Mouse (Mus musculus) midbrain, postnatal 0 days (tissue): ENCODE results near the gene Adamts1. TPM values are rescaled to one million over a fixed set of nuclear protein-coding genes. Genes with fewer than 3 reads are reported as not detected.

Source experiments
- ATAC-seq: fragments of 200-750 bp; cut with Nextera tagmentation; 2 replicates; pipeline ENCODE4 v1.8.0; 2017; ENCODE audit warnings: moderate number of reproducible peaks, mild to moderate bottlenecking, moderate TSS enrichment, moderate library complexity; ENCODE audit not compliant: low FRiP score
- DNase-seq: peaks from one replicate; pipeline ENCODE4 v3.0.0-alpha.2; 2015; ENCODE audit warnings: low spot score
- H3K27ac ChIP-seq: fragments of 300-500 bp; sonication (generic); 2 replicates; pipeline ENCODE4 v1.5.1; 2014; ENCODE audit warnings: low read depth, mild to moderate bottlenecking, low read length, mixed read lengths
- H3K27me3 ChIP-seq: fragments of 300-500 bp; sonication (generic); 2 replicates; pipeline ENCODE4 v1.6.1; 2014; ENCODE audit warnings: low read length, control low read depth, mixed read lengths; ENCODE audit not compliant: insufficient read depth
- H3K36me3 ChIP-seq: fragments of 300-500 bp; sonication (generic); 2 replicates; pipeline ENCODE4 v1.6.1; 2014; ENCODE audit warnings: low read length, control low read depth, mixed read lengths; ENCODE audit not compliant: insufficient read depth
- H3K4me1 ChIP-seq: fragments of 300-500 bp; sonication (generic); 2 replicates; pipeline ENCODE4 v1.6.1; 2014; ENCODE audit warnings: mild to moderate bottlenecking, control low read depth, antibody characterized with exemption, low read length, mixed read lengths; ENCODE audit not compliant: insufficient read depth
- H3K4me2 ChIP-seq: fragments of 300-500 bp; sonication (generic); 2 replicates; pipeline ENCODE4 v1.6.1; 2014; ENCODE audit warnings: low read depth, mild to moderate bottlenecking, low read length, mixed read lengths; ENCODE audit not compliant: poor library complexity, severe bottlenecking
- H3K4me3 ChIP-seq: fragments of 300-500 bp; sonication (generic); 2 replicates; pipeline ENCODE4 v1.5.1; 2014; ENCODE audit warnings: low read depth, mild to moderate bottlenecking, low read length, moderate library complexity
- H3K9ac ChIP-seq: fragments of 300-500 bp; sonication (generic); replicated peaks from 2 replicates; pipeline ENCODE4 v1.6.1; 2014; ENCODE audit warnings: mild to moderate bottlenecking, low read length, moderate library complexity, mixed read lengths; ENCODE audit not compliant: poor library complexity, severe bottlenecking
- H3K9me3 ChIP-seq: fragments of 300-500 bp; sonication (generic); 2 replicates; pipeline ENCODE4 v1.6.1; 2016; ENCODE audit warnings: low read length, control low read depth
- CTCF ChIP-seq: IDR thresholded peaks from 2 replicates; pipeline ENCODE4 v1.5.1; 2016; ENCODE audit warnings: antibody characterized with exemption, mild to moderate bottlenecking
- WGBS: fragments of 180-500 bp; shearing (Covaris S2); extraction: QIAGEN DNeasy Blood & Tissue Kit; methylation state at CpG from one replicate; pipeline ENCODE4 v1.1.7; 2014; 5-methylcytosine and 5-hydroxymethylcytosine counted together
- polyA plus RNA-seq: library from polyadenylated mRNA; unstranded; fragments of >200 nt; fragmentation: Nextera tagmentation; extraction: Ambion mirVana; gene quantifications from 2 replicates; pipeline ENCODE4 v1.2.1, GENCODE M21; 2015
- total RNA-seq: library from RNA; depleted of rRNA; stranded (reverse); fragments of >200 nt; gene quantifications from 2 replicates; pipeline ENCODE4 v1.2.3, GENCODE M21; 2014

Gene Adamts1
- total and polyA plus RNA-seq, 2 experiments from 2014 or later = 2.8 to 11.9 TPM

DNA sequence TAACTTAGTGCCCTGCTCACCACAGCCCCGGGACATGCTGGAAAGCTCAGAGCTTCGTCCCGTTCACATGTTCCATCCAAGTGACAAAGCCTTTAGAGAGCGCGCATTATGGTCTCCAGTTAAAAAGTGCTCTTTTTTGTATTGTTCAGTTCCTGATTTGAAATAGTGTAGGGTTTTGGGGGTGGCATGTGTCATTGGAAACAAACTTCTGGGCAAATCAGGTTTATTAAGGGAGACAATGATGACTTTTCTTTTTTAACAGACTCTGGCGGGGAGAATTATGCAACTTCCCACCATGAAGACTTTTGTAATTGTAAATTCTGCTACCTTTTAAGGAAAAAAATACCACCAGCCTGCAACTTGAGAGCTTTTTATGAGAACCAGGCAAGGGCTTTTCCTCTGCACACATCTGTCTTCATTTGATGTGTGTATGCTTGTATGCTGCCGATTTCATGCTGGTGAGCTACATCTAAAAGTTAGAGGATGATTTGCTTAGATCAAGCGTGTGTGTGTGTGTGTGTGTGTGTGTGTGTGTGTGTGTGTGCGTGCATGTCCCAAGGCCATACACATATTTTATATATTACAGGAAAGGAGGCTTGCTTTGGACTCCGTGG lies 40.8 kb downstream of the Adamts1 start:
- Histone ChIP-seq H3K27me3 (no peaks in the 10 kb centered on the region), H3K9me3 (no peaks in the 10 kb centered on the region), H3K4me3 (no peak overlapping the region), H3K27ac (no peak overlapping the region), H3K4me2 (no peak overlapping the region), H3K9ac (no peak overlapping the region), H3K36me3 (no peaks in the 10 kb centered on the region), H3K4me1 (no peaks in the 10 kb centered on the region)
- no peak for TF ChIP-seq CTCF
- ATAC-seq = no peak
- no peak for DNase-seq
- 85% methylated on average over 10 of the region's 10 CpGs for WGBS

DNA sequence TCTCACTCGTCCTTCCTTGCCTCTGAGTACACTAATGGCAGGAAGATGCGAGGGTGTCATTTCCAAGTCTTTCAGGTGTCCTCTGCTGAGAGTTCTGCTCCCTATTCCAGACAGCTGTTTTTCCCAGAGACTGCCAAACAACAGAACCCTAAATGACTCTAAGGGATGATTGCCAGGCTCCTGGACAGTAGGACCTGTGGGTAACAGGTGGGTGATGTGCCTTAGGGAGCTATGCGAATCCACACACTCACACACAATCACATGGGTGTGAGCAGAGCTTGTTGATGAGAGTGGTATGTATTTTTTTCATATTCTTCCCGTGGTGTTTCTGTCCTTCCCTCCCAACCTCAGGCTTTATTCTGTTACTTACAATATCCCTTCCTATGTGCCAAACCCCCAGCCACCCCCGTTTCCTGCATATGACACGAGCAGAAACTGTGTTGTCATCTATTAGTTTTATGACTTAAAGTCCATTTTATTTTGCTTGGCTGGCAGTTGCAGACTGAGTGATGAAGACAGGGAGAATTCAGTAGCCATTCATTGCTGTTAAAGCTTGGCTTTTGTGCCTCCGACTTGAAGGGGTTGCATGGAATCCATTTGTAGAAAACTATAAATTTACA lies 41.8 kb downstream of the Adamts1 start:
- DNase-seq = no peak
- 85% methylated on average over 7 of the region's 7 CpGs for WGBS

DNA sequence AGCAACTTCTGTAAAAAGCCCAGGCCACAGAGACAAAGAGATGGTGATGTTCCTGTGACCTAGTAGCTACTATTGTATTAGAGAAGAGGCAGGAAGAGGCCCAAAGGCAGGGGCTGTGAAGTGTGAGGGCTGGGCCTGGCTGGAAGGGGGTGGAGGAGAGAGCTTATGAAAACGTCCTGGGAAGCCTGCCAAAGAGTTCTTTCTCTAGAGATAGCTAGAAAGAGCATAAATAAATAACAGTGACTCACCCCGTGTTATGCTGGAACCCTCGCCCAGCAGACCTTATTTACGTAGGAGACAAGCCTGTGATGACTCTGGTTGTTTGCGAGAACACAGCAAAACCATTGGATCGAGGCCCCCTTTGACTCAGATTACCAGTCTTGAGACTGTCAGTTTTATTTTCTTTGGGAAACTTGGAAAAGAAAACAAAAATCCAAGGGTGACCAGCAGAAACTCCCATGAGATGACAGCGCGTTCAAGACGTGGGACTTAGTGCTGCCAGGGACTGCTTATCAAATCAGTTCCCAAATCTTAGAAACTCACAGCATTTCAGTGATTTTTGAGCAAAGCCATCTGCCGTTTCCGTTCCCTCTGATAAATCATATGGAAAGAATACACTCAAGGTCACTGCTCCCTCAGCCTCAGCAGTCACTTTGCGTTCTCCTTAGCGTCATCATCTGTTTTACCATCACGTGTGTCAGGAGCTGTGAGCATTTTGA lies 46.7 kb downstream of the Adamts1 start:
- no peaks in the 10 kb centered on the region for H3K27me3 ChIP-seq
- H3K36me3 ChIP-seq = no peaks in the 10 kb centered on the region
- no peak overlapping the region for H3K9ac ChIP-seq
- H3K4me2 ChIP-seq = no peak overlapping the region
- no peaks in the 10 kb centered on the region for H3K9me3 ChIP-seq
- H3K4me3 ChIP-seq = no peak overlapping the region
- 60% methylated on average over 14 of the region's 14 CpGs for WGBS
- H3K27ac ChIP-seq = no peak overlapping the region
- no peak for ATAC-seq
- H3K4me1 ChIP-seq = no peaks in the 10 kb centered on the region
- peak; percentile 77 for DNase-seq
- TF ChIP-seq CTCF = no peak

More for the DNA sequence above, 41.8 kb downstream of the Adamts1 start:
- H3K9me3 ChIP-seq = no peaks in the 10 kb centered on the region
- no peak overlapping the region for H3K27ac ChIP-seq
- no peak for ATAC-seq
- H3K9ac ChIP-seq = no peak overlapping the region
- TF ChIP-seq CTCF = no peak
- H3K36me3 ChIP-seq = no peaks in the 10 kb centered on the region
- no peak overlapping the region for H3K4me2 ChIP-seq
- H3K4me3 ChIP-seq = no peak overlapping the region
- H3K4me1 ChIP-seq = no peaks in the 10 kb centered on the region
- H3K27me3 ChIP-seq = no peaks in the 10 kb centered on the region

DNA sequence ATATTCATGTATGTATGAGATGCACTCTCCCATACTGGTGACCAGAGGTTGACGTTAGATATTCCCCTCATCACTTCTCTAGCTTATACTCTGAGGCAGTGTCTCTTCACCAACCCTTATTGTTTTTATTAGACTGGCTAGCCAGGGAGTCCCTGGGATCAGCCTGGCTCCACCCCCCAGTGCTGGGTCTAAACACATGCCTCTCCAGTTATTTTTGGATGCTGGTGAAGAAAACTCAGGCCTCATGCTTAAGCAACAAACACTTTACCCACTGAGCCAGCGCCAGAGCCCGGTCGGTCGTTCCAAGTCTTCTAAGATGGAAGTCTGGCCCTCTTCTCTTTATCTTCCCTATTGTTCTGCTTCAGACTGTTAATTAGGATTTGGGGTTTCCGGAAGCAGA lies 53.6 kb downstream of the Adamts1 start:
- WGBS = 43% methylated on average over 6 of the region's 6 CpGs

DNA sequence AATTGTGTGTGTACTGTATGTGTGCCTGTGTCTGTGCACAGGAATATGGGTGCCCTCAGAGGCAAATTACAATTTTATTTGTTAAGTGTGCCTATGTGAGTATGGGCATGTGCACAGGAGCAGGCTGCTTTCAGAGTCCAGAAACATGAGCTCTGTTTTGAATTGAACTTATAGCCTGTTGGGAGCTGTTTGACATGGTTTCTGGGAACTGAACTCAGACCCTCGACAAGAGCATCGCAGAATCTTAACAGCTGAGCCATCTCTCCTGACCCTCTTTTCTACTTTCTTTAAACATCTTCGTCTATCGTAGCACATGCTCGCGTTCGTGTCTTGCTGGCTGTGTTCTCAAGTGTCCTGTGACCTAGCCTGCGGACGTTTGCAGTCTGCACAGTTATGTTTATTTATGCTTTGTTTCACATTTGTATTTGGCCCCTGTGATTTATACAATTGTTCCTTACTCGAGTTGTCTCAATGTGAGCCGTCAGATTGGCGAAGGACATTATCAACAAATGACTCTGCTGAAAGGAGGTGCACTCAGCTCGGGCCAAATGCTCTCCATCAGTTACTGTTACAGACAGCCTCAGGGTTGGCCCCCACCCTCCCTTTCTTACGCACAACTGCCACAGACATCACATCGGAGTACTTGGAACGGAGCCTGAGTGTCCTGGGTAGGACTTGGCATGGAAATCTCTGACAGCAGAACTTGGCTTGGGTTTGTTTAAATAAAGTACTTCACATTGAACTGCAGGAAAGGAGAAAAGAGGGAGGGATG lies 55.1 kb downstream of the Adamts1 start:
- no peaks in the 10 kb centered on the region for H3K27me3 ChIP-seq
- no peak for TF ChIP-seq CTCF
- no peak overlapping the region for H3K27ac ChIP-seq
- 59% methylated on average over 16 of the region's 16 CpGs for WGBS
- H3K4me2 ChIP-seq = no peak overlapping the region
- ATAC-seq (peak; percentile 84; the same call in 1 of the 2 replicates), DNase-seq (peak; percentile 89)
- no peak overlapping the region for H3K4me3 ChIP-seq
- no peak overlapping the region for H3K9ac ChIP-seq
- no peaks in the 10 kb centered on the region for H3K36me3 ChIP-seq
- H3K4me1 ChIP-seq = no peaks in the 10 kb centered on the region
- no peaks in the 10 kb centered on the region for H3K9me3 ChIP-seq

More for the DNA sequence above, 53.6 kb downstream of the Adamts1 start:
- ATAC-seq (no peak), DNase-seq (no peak)
- Histone ChIP-seq H3K4me3 (no peak overlapping the region), H3K4me1 (no peaks in the 10 kb centered on the region), H3K36me3 (no peaks in the 10 kb centered on the region), H3K9me3 (no peaks in the 10 kb centered on the region), H3K4me2 (no peak overlapping the region), H3K9ac (no peak overlapping the region), H3K27me3 (no peaks in the 10 kb centered on the region), H3K27ac (no peak overlapping the region)
- no peak for TF ChIP-seq CTCF
